Mouse (Mus musculus) liver, embryonic 14.5 days (tissue): ENCODE results near the gene Ppp1r2. TPM values are rescaled to one million over a fixed set of nuclear protein-coding genes. Genes with fewer than 3 reads are reported as not detected.

ENCODE experiments used
- ATAC-seq: fragments of 200-750 bp; cut with Nextera tagmentation; 2 replicates; pipeline ENCODE4 v1.8.0; 2017; ENCODE audit warnings: moderate number of reproducible peaks, mild to moderate bottlenecking, moderate library complexity; ENCODE audit not compliant: insufficient read depth
- DNase-seq, 3 experiments: peaks; one replicate each; pipeline ENCODE4 v3.0.0-alpha.2; 2012 to 2013; ENCODE audit warnings: low read depth in 3 of 3, low spot score in 3 of 3
- H3K27ac ChIP-seq: fragments of 300-500 bp; sonication (generic); 2 replicates; pipeline ENCODE4 v1.5.1; 2014; ENCODE audit warnings: moderate library complexity, mild to moderate bottlenecking, control low read depth, inconsistent platforms
- H3K27me3 ChIP-seq: fragments of 300-500 bp; sonication (generic); 2 replicates; pipeline ENCODE4 v1.6.1; 2014; ENCODE audit warnings: mild to moderate bottlenecking, low read length, moderate library complexity; ENCODE audit not compliant: control insufficient read depth, insufficient read depth
- H3K36me3 ChIP-seq: fragments of 300-500 bp; sonication (generic); replicated peaks from 2 replicates; pipeline ENCODE4 v1.6.1; 2014; ENCODE audit warnings: low read depth; ENCODE audit not compliant: control insufficient read depth, insufficient read depth
- H3K4me1 ChIP-seq, 2 experiments: fragments of 200-500 bp in 1 of 2; fragments of 300-500 bp in 1 of 2; sonication (generic) in 1 of 2; replicated peaks; 2 replicates each; pipeline ENCODE4 v1.6.1; 2012 to 2014; ENCODE audit warnings: antibody characterized with exemption in 1 of 2, inconsistent platforms in 1 of 2, low read length in 1 of 2; ENCODE audit not compliant: control insufficient read depth in 2 of 2, insufficient read depth in 2 of 2
- H3K4me2 ChIP-seq: fragments of 300-500 bp; sonication (generic); 2 replicates; pipeline ENCODE4 v1.6.1; 2014; ENCODE audit warnings: low read depth, mild to moderate bottlenecking, control low read depth, moderate library complexity
- H3K4me3 ChIP-seq, 2 experiments: fragments of 200-500 bp in 1 of 2; fragments of 300-500 bp in 1 of 2; sonication (generic) in 1 of 2; 2 replicates each; pipeline ENCODE4 v1.5.1; 2012 to 2014; ENCODE audit warnings: low read depth in 2 of 2, low read length in 2 of 2, mild to moderate bottlenecking in 2 of 2, control low read depth in 1 of 2, inconsistent platforms in 1 of 2, moderate library complexity in 1 of 2; ENCODE audit not compliant: insufficient read depth in 1 of 2
- H3K9ac ChIP-seq: fragments of 300-500 bp; sonication (generic); replicated peaks from 2 replicates; pipeline ENCODE4 v1.6.1; 2014; ENCODE audit warnings: mild to moderate bottlenecking, control low read depth, moderate library complexity
- H3K9me3 ChIP-seq: fragments of 300-500 bp; sonication (generic); 2 replicates; pipeline ENCODE4 v1.6.1; 2016; ENCODE audit warnings: low read length, mixed read lengths; ENCODE audit not compliant: control insufficient read depth
- CTCF ChIP-seq: IDR thresholded peaks from 2 replicates; pipeline ENCODE4 v1.5.1; 2016; ENCODE audit warnings: antibody characterized with exemption, low read depth, control low read depth
- EP300 ChIP-seq: IDR thresholded peaks from 2 replicates; pipeline ENCODE4 v1.6.1; 2016; ENCODE audit warnings: antibody characterized with exemption, low read depth
- WGBS: fragments of 180-500 bp; shearing (Covaris S2); extraction: QIAGEN DNeasy Blood & Tissue Kit; methylation state at CpG from one replicate; pipeline ENCODE4 v1.1.7; 2014; ENCODE audit not compliant: insufficient replicate concordance; 5-methylcytosine and 5-hydroxymethylcytosine counted together
- polyA plus RNA-seq, 2 experiments: library from polyadenylated mRNA; depleted of rRNA in 1 of 2; stranded (reverse) in 1 of 2; unstranded in 1 of 2; fragments of >200 nt; fragmentation: Nextera tagmentation in 1 of 2; extraction: Ambion mirVana in 1 of 2; gene quantifications; 2 replicates each; pipeline versions ENCODE4 v1.2.1 to v1.2.3; 2012 to 2014

Gene Ppp1r2
- polyA plus RNA-seq, 2 experiments: 13.0 to 31.5 TPM

GRCm38 (mm10) chr16:31266692-31267091 lies 8.4 kb downstream of the Ppp1r2 start:
- 60% methylated on average over 2 of the region's 2 CpGs for WGBS
- no peak overlapping the region for H3K4me2 ChIP-seq
- TF ChIP-seq EP300 (no peak), CTCF (no peak)
- H3K27me3 ChIP-seq: no peaks in the 10 kb centered on the region
- no peak overlapping the region for H3K27ac ChIP-seq
- ATAC-seq: no peak
- no peak overlapping the region for H3K4me3 ChIP-seq
- H3K4me1 ChIP-seq: peaks cover 0 to 3% of the 10 kb centered on the region in 2 experiments; a peak in 2 of 4 replicates
- H3K9me3 ChIP-seq: no peaks in the 10 kb centered on the region
- H3K36me3 ChIP-seq: peaks cover 6% of the 10 kb centered on the region
- no peak for DNase-seq
- no peak overlapping the region for H3K9ac ChIP-seq

- ATAC-seq (no peak), DNase-seq (no peak)
- H3K4me2 ChIP-seq: no peak overlapping the region
- TF ChIP-seq EP300 (no peak), CTCF (no peak)
- H3K9ac ChIP-seq: no peak overlapping the region
- H3K36me3 ChIP-seq: peaks cover 34% of the 10 kb centered on the region
- H3K9me3 ChIP-seq: no peaks in the 10 kb centered on the region
- 0 out of 4 replicates have a peak, but pooled peaks cover 0 to 2% of the 10 kb centered on the region in 2 experiments for H3K4me1 ChIP-seq
- WGBS: 70% methylated on average over 2 of the region's 2 CpGs
- no peak overlapping the region for H3K4me3 ChIP-seq
- H3K27ac ChIP-seq: no peak overlapping the region
- H3K27me3 ChIP-seq: no peaks in the 10 kb centered on the region
These were observed 18.9 kb downstream of the Ppp1r2 start for GRCm38 (mm10) chr16:31256151-31256550.

GRCm38 (mm10) chr16:31255685-31256084 lies 19.4 kb downstream of the Ppp1r2 start:
- ATAC-seq (no peak), DNase-seq (no peak)
- H3K27me3 ChIP-seq: no peaks in the 10 kb centered on the region
- no peak overlapping the region for H3K4me3 ChIP-seq
- no peak overlapping the region for H3K9ac ChIP-seq
- H3K36me3 ChIP-seq: peaks cover 34% of the 10 kb centered on the region
- 0 out of 4 replicates have a peak, but pooled peaks cover 0 to 2% of the 10 kb centered on the region in 2 experiments for H3K4me1 ChIP-seq
- H3K9me3 ChIP-seq: no peaks in the 10 kb centered on the region
- H3K4me2 ChIP-seq: no peak overlapping the region
- TF ChIP-seq EP300 (no peak), CTCF (no peak)
- WGBS: 81% methylated on average over 3 of the region's 3 CpGs
- H3K27ac ChIP-seq: no peak overlapping the region

- Histone ChIP-seq H3K27me3 (no peaks in the 10 kb centered on the region), H3K36me3 (no peaks in the 10 kb centered on the region; the same call in 1 of the 2 replicates), H3K27ac (no peak overlapping the region), H3K9me3 (no peaks in the 10 kb centered on the region), H3K4me2 (no peak overlapping the region), H3K4me3 (no peak overlapping the region), H3K4me1 (0 out of 4 replicates have a peak, but pooled peaks cover 0 to 2% of the 10 kb centered on the region in 2 experiments), H3K9ac (no peak overlapping the region)
- ATAC-seq (no peak), DNase-seq (no peak)
- WGBS: 75% methylated on average over 3 of the region's 3 CpGs
- TF ChIP-seq EP300: no peak
These were observed 25.7 kb downstream of the Ppp1r2 start for GRCm38 (mm10) chr16:31249401-31249800.

- no peak overlapping the region for H3K4me3 ChIP-seq
- ATAC-seq (no peak), DNase-seq (no peak)
- 83% methylated on average over 13 of the region's 13 CpGs for WGBS
- no peak overlapping the region for H3K9ac ChIP-seq
- H3K27ac ChIP-seq: no peak overlapping the region
- H3K4me1 ChIP-seq: 0 out of 4 replicates have a peak, but pooled peaks cover 0 to 2% of the 10 kb centered on the region in 2 experiments
- TF ChIP-seq EP300 (no peak), CTCF (no peak)
- H3K9me3 ChIP-seq: no peaks in the 10 kb centered on the region
- H3K36me3 ChIP-seq: no peaks in the 10 kb centered on the region; the same call in 1 of the 2 replicates
- no peaks in the 10 kb centered on the region for H3K27me3 ChIP-seq
- no peak overlapping the region for H3K4me2 ChIP-seq
These were observed 26.4 kb downstream of the Ppp1r2 start for GRCm38 (mm10) chr16:31248717-31249116.
